Mouse (Mus musculus): ENCODE measurements at regions not wholly inside any gene's neighbourhood (a gene's known extent, or its start where the extent isn't known, plus 50 kb on each side); places are given as distances from the start of the nearest gene placed in this dataset.
A peak's percentile ranks its signal among the peaks of the same experiment; 100 is the strongest.
"Not testable (repeated sequence)": the region's sequence is repeated elsewhere in the genome, so short reads cannot be mapped to it uniquely, and the experiment has no call there.

DNA sequence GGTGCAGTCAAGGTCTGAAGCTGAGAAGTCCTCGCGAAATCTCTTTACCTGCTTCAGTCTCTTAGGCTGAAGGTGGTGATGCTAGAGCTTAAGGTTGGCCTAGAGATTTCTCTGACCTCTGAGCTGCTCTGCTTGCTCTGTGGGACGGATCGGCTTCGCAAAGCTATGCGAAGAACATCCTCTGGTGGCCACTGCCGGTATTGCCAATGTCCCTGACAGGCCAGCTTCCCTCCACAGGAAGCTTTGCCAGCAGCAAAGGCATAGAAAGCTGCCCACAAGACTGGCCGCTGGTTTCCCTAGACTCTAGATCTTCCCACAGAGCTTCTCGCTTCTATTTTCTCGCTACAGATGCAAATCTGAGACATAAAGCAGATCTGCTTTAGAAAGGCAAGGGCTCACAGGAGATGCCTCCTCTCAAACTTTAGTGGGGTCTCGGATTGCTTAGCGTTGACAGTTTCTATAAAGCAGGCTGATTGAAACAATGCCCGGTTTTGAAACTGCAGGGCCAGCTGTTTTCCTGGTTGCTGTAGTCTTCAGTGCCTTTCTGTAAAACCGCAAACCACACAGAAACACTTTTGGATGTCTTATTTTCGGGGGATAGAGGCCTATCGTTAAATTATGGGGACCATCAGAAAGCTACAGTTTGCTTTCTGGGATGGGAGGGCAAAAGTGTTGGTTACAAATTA is 153.7 kb downstream of the Car8 start:
- peak; percentile 49 for DNase-seq (ENCODE audit: low spot score)

DNA sequence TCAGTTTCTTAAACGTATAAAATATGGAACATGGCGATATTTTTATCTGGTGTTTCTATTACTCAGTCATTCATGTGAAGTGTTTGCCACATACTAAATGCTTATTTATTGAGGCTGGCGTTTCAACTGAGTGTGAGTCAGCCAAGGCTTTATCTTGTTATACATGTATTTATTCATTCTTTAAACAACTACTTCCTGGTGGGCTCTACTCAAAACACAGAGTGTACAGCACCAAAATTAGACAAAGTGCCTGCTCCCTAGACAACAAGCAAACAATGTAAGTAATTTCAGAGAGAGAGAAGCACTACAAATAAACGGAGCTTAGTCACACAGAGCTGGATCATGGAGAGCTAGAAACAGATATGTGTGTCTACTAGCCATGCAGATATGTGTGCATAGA is 159.5 kb downstream of the Car8 start:
- DNase-seq (ENCODE audit: low spot score), result no peak

DNA sequence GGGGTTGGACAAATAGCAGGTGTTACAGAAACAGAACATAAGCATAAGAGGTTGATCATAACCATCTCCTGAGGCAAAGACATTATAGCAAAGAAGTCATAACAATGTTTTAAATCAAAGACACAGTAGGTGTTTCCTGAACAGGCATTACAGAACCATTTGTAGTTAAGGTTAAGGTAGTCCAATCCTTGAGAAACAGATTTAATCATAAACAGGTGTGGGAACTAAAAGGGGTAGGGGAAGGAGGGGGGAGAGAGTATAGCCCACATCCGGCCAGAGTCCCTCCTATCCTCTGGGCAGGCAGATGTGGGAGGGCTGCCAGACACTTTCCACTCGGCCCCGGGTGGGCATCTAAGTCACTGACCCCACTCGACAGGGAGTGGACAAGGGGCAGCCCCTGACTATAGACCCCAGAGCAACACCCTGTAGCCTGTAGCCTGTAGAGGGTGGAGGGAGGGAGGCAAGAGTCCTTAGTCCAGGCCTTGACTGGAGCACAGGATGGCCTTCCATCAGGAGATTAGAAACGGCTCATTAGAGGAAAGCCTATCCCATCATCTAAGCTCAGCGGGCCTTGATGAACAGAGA is 165.8 kb downstream of the Car8 start:
- DNase-seq (ENCODE audit: low spot score), result no peak

DNA sequence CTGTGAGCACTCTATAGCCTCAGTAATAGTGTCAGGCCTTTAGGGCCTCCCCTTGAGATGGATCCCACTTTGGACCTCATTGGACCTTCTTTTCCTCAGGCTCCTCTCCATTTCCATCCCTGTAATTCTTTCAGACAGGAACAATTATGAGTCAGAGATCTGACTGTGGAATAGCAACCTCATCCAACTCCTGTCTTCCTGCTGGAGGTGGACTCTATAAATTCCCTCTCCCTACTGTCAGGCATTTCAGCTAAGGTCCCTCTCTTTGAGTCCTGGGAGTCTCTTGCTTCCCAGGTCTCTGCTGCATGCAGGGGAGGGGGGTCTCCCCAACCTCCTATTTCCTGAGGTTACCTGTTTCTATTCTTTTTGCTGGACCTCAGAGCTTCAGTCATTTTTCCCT is 168.1 kb downstream of the Car8 start:
- not testable (repeated sequence) for DNase-seq (ENCODE audit: low spot score)

DNA sequence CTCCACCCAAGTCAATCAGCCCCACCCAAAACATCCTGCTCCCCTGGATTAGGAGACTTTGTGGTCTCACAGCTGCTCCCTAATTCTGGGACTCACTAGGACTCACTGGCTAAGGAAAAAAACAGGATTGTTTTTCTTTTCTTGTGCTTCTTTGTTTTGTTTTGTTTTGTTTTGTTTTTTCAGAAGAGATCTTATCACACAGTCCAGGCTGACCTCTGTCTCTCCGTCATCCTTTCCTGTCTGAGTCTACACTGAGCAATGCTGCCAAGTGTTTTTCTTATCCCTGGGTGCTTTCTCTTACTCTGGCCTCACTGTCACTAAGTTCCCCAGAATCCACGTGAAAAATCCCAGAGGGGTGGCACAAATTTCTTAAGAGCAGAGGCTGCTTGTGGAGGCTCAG is 170.8 kb downstream of the Car8 start:
- DNase-seq (ENCODE audit: low spot score), result no peak

DNA sequence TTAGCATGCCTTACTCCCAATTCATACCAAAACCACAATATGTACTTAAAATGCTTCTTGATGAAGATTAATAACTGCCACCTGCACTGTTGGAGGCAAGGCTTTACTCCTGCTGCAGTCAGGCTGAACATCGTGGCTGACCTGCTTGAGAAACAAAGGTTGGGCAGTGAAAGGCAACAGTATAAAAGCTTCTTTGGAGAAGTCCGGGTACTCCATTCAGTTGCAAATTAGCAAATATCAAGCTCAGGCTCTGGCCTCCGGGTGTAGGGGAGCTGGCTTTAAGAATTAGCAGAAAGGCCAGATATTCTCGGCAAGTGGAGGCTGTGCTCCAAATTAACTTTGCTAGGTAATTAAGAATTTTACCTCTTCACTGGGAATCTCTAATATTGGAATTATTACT is 197.1 kb downstream of the Car8 start:
- DNase-seq (ENCODE audit: low spot score), result no peak

DNA sequence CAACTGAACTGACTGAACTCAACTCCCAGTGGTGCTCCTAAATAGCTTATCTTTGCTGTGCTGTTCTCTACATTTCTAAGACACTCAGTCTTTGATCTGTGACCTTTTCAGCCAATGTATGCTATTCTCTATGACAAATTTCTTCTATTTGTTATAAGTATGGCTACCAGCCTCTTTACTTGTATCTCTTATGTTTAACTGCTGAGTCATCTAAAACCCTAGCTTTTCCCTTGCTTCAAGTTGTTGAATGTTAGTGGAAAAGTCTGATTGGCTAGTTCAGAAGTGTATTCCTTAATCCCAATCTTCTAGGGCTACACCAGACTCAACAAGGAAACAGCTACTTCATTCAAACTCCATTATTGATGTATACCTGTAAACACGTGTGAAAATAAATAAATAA is 201.0 kb downstream of the Car8 start:
- DNase-seq (ENCODE audit: low spot score), result no peak

DNA sequence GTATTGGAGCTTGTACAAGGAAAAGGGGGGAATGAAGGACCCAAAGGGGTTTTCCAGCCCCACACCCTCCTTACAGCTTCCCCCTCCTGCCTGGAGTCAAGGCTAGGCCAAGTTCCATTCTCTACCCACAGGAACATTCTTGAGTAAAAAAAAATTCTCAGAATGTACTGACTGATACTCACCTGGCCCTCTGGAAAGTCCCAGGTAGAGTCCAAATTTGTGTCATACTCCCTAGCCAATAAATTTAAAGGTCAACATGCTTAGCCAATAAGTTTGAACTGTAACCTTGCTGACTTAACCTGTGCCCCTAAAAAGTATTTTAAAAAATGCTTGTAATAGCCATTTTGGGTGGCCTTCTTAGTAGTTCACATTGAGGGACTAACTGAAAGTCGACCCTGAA is 205.4 kb downstream of the Car8 start:
- DNase-seq (ENCODE audit: low spot score), result not testable (repeated sequence)

DNA sequence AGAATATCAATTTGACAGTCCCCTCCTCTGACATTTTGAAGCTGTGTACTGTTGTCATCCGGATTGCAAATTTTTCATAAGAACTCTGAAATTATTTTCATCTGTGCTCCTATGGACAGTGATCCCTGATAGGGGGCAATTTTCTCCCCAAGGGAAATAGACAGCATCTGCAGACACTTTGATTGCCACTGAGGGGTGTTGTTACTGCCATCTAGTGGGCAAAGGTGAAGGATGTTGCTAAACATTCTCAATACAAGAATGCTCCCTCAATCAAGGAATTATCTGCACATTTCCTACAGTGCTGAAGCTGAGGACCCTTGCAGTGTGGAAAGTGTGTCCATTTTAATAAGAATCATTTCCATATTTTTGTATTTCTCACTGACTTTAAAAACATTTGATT is 233.7 kb downstream of the Car8 start:
- DNase-seq (ENCODE audit: low spot score), result peak; percentile 25

DNA sequence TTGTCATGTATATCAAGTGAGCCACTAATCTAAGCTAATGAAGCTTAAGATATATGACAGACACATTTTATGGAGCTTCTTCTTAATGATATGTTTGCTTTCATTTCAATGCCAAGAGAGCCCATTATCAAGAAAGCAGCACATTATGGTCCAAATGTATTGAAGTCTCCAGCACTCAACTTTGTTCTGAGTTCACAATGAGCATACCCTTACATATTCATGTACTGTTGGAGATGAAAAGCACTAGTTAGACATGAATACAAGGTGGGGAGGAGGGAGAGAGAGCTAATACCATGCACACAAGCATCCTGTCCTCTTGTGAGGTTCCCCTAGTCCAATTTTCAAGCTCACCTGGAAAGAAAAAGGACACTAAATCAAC is 241.3 kb downstream of the Car8 start:
- no peak for DNase-seq (ENCODE audit: low spot score)

DNA sequence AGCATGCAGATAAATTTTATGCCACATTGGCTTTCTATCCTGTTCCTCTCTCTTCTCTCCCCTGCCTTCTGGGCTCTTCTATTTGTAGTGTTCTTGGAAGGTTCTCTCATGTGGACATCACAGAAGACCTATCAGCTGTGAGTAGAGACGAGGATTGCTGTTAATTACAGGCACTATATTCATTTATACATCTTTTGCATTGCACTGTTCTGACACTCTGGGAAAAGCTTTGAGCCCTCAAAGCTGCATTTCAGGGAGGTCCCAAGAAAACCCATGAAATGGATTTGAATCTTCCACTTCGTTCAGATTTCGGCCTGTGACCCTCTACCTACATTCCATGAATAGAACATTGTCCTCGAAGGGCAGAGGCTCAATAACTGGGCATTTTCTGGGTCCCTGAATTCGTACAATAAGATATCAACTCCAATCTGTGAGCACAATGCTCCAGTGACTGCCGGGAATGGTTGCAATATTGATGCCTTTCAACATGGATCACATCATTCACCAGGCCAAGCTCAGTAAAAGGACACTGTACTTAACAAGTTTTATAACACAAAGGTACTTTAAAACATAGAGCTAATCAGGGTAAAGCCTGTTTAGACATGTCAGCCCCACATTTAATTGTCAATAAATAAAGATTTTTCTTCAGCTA is 241.8 kb downstream of the Car8 start:
- no peak for DNase-seq (ENCODE audit: low spot score)

DNA sequence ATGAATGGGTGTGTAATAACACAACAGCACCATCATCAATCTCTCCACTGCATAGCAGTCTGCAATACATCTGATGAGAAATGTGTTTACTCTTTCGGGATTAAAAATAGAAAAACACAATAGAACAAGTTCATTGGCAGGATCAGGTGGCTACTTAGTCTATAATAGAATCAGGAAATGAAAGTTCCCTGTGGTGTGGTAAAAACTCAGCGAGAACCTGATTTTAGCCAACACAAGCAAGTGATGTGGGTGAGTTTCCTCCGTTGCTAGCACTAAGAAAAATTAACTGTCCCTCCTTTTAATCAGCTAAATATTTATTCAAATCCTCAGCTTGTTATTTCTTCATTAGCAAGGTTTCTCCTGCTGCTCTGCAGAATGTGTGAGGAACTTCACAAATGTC is 245.9 kb downstream of the Car8 start:
- no peak for DNase-seq (ENCODE audit: low spot score)

DNA sequence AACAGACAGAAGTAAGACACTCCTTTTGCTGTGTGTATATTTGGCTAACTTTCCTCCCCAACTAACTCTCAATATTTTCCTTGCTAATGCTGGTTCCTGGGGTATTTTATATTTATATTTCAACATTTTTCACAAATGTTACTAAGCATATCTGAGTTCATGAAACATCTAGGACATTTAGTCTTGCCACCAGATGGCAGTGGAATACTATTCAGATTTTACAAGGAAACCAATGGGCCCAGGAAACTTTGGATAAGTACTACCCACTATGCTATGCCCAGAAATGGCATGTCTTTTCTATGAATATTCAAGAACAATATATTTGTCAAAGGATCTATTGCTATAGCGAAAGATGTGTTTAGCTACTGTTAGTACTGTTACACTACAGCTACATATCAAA is 251.1 kb downstream of the Car8 start:
- no peak for DNase-seq (ENCODE audit: low spot score)

DNA sequence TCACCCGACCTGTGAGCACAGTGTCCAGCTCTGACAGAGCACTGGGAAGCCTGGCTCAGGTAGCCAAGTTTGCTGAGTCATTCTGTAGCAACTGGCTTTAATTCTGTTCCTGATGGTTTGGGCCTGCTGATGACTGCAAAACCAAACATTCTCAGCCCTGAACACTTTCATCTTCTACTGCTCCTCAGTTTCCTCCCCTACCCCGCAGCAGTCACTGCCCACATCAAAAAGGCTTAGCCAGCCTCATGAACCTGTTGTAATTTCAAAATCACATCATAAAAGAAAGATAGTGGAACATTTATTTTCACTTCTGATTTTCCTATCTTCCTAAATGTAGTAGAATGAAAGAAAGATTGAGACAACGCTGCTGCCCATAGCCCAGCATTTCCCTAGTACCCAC is 251.5 kb downstream of the Car8 start:
- no peak for DNase-seq (ENCODE audit: low spot score)

DNA sequence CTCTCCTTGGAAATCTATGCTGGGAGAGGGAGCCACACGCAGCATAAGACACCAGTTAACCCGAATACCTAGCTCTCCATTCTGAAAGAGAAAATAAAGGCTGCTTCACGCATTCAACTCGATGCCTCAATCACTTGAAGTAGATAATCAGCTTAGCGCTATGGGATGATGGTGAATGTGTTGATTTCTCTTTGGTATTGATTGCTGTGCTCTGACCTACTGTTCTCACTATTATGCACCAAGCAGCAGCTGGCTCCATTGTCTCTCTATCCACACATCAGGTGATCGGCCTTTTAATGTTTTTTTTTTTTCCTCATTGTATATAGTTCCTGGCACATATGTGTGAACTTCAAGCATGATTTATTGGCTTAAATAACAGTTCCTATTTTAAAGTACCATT is 254.0 kb downstream of the Car8 start:
- no peak for DNase-seq (ENCODE audit: low spot score)

DNA sequence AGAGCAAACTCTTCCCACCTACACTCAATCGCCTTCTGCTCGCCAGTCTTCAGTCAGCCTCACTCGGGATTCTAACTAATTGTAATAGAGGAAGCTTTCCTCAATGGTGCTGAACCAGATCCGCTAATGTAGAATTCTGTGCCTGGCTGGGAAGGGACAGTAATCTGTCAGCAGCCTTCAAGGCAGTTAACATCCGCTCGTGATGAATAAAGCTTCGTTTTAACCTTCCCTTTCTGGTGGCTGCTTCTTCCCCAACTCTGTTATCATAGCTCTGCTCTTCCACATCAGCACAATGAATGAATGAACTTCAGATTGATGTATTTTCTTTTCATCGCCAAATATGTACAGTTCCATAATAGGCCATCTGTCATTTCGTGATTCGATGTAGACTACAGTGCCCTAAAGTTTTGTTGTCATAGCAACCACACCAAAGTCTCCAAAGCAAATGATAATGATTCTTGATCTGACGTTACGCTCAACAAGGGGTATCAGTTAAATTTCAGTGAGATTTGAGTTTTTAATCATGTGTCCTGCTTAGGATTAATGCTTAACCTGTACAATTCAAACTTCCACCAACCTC is 259.0 kb downstream of the Car8 start:
- DNase-seq (ENCODE audit: low spot score), result no peak

DNA sequence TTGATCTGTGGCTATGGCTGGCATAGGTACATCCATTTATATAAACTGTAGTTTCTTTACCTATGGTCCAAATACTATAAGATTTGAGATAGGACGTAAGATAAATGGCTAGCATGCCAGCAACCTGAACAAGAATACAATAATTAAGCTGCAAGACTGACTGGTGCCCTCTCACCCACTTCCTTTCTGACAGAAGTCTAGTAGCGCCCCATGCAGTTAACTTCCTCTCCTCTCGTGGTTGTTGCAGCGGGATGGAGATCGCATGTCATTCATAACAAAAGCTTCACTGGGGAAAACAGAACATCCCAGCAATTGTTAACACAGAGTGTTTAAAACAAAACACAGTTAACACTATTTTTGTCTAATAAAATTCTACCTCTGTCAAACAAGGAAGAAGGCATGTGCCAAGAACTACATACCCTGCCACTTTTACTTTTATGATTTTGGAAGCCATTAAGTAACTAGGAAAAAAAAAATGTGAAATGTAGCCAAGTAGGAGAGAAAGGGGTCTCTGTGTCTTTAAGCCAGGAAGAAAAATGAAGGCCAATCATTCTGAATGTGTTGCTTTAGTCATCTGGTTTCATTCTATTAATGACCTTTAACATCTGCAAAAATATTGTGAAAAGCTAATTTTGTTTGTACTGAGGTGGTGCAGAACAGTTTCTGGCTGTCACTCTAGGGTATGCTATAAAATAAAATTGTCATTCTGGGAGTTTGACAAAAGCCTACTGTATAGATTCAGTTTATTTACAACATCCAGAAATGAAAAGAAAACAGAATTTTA is 261.0 kb downstream of the Car8 start:
- no peak for DNase-seq (ENCODE audit: low spot score)

DNA sequence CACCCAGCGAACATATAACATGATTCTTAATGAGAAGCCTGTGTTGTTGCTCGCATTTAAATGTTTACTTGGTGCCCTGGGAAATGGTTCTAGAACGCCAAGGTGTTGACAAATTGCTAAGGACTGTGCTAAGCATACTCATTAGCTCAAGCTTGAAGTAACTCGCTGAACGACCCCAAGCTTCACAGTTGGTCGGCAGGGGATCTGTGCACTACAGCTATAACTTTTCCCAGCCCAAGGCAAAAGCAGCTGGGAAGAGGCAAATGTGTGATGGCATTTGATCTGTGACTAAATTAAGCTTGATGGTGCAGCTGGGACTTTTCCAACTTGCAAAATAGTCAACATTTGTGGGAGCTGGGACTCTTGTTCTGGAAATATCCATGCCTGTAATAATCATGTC is 268.6 kb downstream of the Car8 start:
- no peak for DNase-seq (ENCODE audit: low spot score)

DNA sequence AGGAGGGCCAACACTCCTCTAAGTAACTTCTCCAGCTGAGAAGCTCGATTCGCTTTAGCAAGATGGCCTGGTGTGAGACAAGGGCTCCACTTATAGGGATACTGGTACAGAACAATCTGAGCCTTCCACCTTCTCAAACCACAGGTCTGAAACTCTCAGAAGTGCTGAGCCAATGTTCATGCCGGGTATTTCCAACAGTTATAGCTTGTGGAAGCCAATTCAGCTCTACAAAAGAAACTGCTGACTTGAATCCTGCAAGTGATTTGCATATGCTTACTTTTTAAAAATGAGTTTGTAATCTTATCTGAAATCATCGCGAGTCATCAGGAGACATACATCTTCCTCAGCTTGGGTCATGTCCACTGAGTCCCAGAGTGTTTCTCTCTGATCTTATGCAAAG is 273.2 kb downstream of the Car8 start:
- no peak for DNase-seq (ENCODE audit: low spot score)

DNA sequence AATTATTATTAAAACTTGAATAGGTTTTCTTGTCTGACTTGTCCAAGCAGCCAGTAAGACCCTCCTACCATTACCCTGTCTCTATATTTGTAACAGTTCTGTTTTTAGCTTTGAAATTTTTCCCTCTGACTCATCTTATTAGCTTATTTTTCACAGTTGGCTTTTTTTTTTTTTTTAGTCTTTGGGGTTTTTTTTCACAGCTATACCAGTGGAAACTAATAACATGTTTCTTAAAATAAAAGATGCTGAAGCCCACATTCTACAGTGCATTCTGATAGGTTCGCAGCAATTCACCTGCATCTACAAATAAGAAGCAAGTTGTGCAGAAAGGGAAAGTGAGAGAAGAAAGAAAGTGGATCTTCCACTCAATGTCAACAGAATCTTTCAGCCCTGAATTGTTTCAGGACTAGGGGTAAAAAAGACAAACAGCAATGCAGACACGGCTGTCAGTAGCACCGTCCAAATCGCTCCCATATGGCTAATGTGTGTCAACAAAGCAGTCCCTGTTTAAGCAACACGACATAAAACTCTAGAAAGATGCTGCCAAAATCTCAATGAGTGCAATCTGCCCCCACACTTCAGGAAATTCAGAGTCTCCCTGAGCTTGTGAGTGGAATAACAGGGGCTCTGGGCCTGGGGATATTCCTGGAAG is 277.2 kb downstream of the Car8 start:
- no peak for DNase-seq (ENCODE audit: low spot score)

DNA sequence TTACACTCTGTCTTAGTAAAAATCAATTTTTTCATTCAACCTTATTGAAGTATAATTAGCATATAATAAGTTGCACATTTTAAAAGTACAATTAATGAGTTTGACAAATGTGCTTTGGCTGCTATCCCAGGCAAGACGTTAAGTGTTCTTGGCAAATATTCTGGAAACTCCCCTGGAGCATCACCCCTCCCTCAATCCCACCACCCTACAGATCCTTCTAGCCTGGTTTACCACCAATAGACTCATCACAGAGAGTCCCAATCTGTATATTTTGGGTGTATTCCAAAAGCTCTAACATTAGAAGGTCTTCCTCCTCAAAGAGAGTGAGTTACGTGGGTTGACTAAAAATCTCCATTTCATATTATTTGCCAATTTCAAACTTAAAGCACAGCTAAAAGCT is 278.5 kb downstream of the Car8 start:
- no peak for DNase-seq (ENCODE audit: low spot score)

DNA sequence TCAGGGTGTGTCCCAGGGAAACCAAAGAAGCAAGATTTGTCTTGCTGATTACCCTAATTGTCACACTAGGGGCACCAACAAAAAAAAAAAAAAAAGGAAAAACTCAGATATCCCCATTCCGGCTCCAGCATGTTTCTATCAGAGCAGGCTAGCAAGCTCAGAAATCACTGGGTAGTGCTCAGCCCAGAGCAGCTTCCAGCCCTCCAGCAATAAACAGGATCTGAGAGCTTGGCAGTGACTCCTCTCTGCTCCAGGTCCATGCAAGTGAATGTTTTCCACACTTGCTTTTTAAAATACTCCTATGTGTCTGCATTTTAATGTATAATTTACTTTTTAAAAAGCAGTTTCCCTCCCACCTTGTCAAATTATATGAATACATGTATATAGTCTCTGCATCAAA is 290.8 kb downstream of the Car8 start:
- peak; percentile 7 for DNase-seq (ENCODE audit: low spot score)

Data from left cerebral cortex, adult 11 months (tissue).